ENCODE assay signal across 23 mouse cellular contexts in the genomic region with DNA sequence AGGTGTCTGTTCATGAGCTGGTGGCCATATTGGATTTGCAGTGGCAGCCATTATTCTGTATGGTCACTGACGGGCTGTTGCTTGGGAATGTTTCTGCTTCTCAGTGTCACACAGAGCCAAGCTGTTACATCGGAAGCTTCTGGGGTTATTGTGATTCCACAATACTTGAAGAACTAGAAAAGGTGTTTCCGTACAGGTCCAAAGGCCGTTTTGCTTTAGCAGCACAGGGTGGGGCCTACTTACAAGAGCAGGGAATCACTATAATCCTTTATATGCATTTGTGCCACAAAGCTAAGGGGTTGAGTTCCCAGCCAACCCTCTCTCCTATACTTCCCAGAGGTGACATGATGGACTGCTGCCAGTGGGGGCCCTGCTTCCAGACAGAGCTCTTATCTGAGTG.
"Had no signal": no experiment of that assay in that cellular context is flagged by ENCODE, and none has a peak within 500 bp of the region (broad histone marks: within the 10 kb centered on the region; RNA-seq: fewer than 3 reads in every experiment).

No protein-coding gene starts in this region.

- H3K27me3 ChIP-seq: limb, embryonic 12.5 days; limb, embryonic 15.5 days; midbrain, embryonic 13.5 days; neural tube, embryonic 13.5 days had no signal

- DNase-seq: kidney, adult 2 months; kidney, postnatal 14 days; kidney, postnatal 4 days; left cerebral cortex, postnatal 4 days; liver, postnatal 0 days; lung, embryonic 14.5 days; right cerebral cortex, adult 18-20 months; right cerebral cortex, postnatal 14 days; right cerebral cortex, postnatal 4 days; thymus, adult 18-20 months; thymus, postnatal 36 days had no signal

- ATAC-seq: liver, postnatal 0 days; midbrain, embryonic 13.5 days; midbrain, embryonic 16.5 days had no signal

- H3K27ac ChIP-seq: layer of hippocampus, adult 2 months; limb, embryonic 12.5 days; limb, embryonic 15.5 days; liver, embryonic 14.5 days; macrophage; midbrain, embryonic 10.5 days; midbrain, embryonic 13.5 days; neural tube, embryonic 13.5 days had no signal

- H3K9me3 ChIP-seq: limb, embryonic 12.5 days; limb, embryonic 15.5 days; megakaryocyte, embryonic 14.5 days; midbrain, embryonic 10.5 days; midbrain, embryonic 13.5 days; neural tube, embryonic 13.5 days had no signal

- H3K4me2 ChIP-seq: limb, embryonic 12.5 days; limb, embryonic 15.5 days; liver, embryonic 11.5 days; lung, embryonic 14.5 days; midbrain, embryonic 13.5 days; neural tube, embryonic 13.5 days had no signal

- H3K4me3 ChIP-seq: layer of hippocampus, adult 2 months; limb, embryonic 12.5 days; limb, embryonic 15.5 days; megakaryocyte, embryonic 14.5 days; midbrain, embryonic 10.5 days; midbrain, embryonic 13.5 days; myocyte; neural tube, embryonic 13.5 days had no signal

- H3K36me3 ChIP-seq: limb, embryonic 12.5 days; limb, embryonic 15.5 days; midbrain, embryonic 10.5 days; midbrain, embryonic 13.5 days; neural tube, embryonic 13.5 days had no signal

- H3K9ac ChIP-seq: limb, embryonic 12.5 days; limb, embryonic 15.5 days; liver, embryonic 14.5 days; liver, postnatal 0 days; lung, embryonic 14.5 days; midbrain, embryonic 13.5 days; neural tube, embryonic 13.5 days had no signal
